In the genomic region with DNA sequence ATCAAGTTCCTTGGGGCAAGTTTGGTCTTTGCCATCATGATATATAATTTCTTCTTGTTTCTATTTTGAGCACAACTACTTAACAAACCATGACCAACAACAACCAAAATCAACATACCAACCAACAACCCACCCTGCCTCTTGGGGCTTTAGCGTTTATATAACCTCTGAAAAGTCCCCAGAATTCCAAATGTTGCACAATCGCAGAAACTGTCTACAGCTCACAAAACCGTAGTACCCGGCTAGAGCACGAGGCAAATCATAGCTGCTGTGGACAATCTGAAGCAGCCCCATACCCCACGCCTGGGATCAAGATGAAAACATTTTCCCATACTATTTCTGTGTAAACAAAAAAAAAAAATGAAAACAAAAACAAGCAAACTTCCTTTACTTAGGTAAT, we compare ENCODE assay signal across 23 mouse cellular contexts. TPM values are rescaled to one million over a fixed set of nuclear protein-coding genes. Genes with fewer than 3 reads are reported as not detected.
DNase-seq lines count a peak whose midpoint lies in the region; ATAC-seq and TF ChIP-seq lines count a peak whose summit lies in the region.
"Had no signal": no experiment of that assay in that cellular context is flagged by ENCODE, and none has a peak within 500 bp of the region (broad histone marks: within the 10 kb centered on the region; RNA-seq: fewer than 3 reads in every experiment).

No protein-coding gene starts in this region.

- peaks cover 38% of the 10 kb centered on the region for H3K27me3 ChIP-seq in heart, embryonic 10.5 days (ENCODE audit: insufficient read depth, poor library complexity, severe bottlenecking)
- no peaks in the 10 kb centered on the region for H3K27me3 ChIP-seq in C2C12 (ENCODE audit: control insufficient read depth, insufficient read depth, insufficient read length)
- no peaks in the 10 kb centered on the region for H3K27me3 ChIP-seq in myocyte (ENCODE audit: control insufficient read depth, insufficient read depth, insufficient read length)
- no peaks in the 10 kb centered on the region for H3K27me3 ChIP-seq in kidney, embryonic 14.5 days (ENCODE audit: control insufficient read depth, insufficient read depth, low read length)
- H3K27me3 ChIP-seq: CH12.LX, Patski had no signal

- H3K4me1 ChIP-seq in heart, embryonic 10.5 days: peaks cover 11% of the 10 kb centered on the region
- peaks cover 6% of the 10 kb centered on the region; the same call in 1 of the 2 replicates for H3K4me1 ChIP-seq in kidney, embryonic 14.5 days (ENCODE audit: control insufficient read depth, insufficient read depth, low read length)

- no peak overlapping the region for H3K4me2 ChIP-seq in myocyte (ENCODE audit: low read depth)
- H3K4me2 ChIP-seq in kidney, embryonic 14.5 days (replicated peaks; ENCODE audit: low read depth, low read length): no peak overlapping the region

- H3K4me3 ChIP-seq in heart, embryonic 10.5 days: no peak overlapping the region
- no peak overlapping the region for H3K4me3 ChIP-seq in C2C12 (ENCODE audit: insufficient read depth, poor library complexity, severe bottlenecking)
- no peak overlapping the region for H3K4me3 ChIP-seq in myocyte
- H3K4me3 ChIP-seq in kidney, embryonic 14.5 days (ENCODE audit: low read length): no peak overlapping the region

- no peak for TF ChIP-seq POLR2A in myocyte (IDR thresholded peaks at IDR 0.05; ENCODE audit: insufficient read length, low read depth)

- no peak overlapping the region for H3K27ac ChIP-seq in heart, embryonic 10.5 days
- no peak overlapping the region for H3K27ac ChIP-seq in kidney, embryonic 14.5 days (ENCODE audit: low read depth, low read length)

- peak; percentile 94 for DNase-seq in heart, adult 11 months
- no peak for DNase-seq in heart, embryonic 10.5 days (ENCODE audit: low spot score)
- DNase-seq: adrenal gland, adult 2 months; adrenal gland, adult 8-10 months; adrenal gland, postnatal 10 days; adrenal gland, postnatal 14 days; adrenal gland, postnatal 25 days; adrenal gland, postnatal 36 days; B cell, adult 2 months; cerebellum, adult 11 months; cerebellum, adult 11-12 months; cerebellum, adult 18-20 months; cerebellum, adult 2 months had no signal

- H3K9ac ChIP-seq in kidney, embryonic 14.5 days (ENCODE audit: low read depth, low read length): no peak overlapping the region

- no peak for ATAC-seq in kidney, embryonic 14.5 days (ENCODE audit: low FRiP score, low TSS enrichment)
- ATAC-seq in erythroblast, adult 5-6 weeks (replicated peaks; ENCODE audit: low FRiP score, poor library complexity, severe bottlenecking): no peak
- ATAC-seq: activated CD4-positive, CD25-positive, alpha-beta regulatory T cell, adult 4 months; CD4-positive, CD25-positive, alpha-beta regulatory T cell, adult 4 months; Patski had no signal

- no peaks in the 10 kb centered on the region for H3K36me3 ChIP-seq in heart, embryonic 10.5 days
- H3K36me3 ChIP-seq in C2C12 (ENCODE audit: control insufficient read depth, insufficient read depth) (no peaks in the 10 kb centered on the region), myocyte (ENCODE audit: control insufficient read depth, insufficient read depth) (no peaks in the 10 kb centered on the region)
- no peaks in the 10 kb centered on the region for H3K36me3 ChIP-seq in kidney, embryonic 14.5 days (ENCODE audit: control insufficient read depth, insufficient read depth, low read length)
- H3K36me3 ChIP-seq: G1E had no signal

- no peaks in the 10 kb centered on the region for H3K9me3 ChIP-seq in heart, embryonic 10.5 days
- H3K9me3 ChIP-seq in kidney, embryonic 14.5 days (ENCODE audit: control insufficient read depth, low read length): no peaks in the 10 kb centered on the region
- H3K9me3 ChIP-seq: G1E had no signal

- no peak for TF ChIP-seq CTCF in C2C12 (IDR thresholded peaks at IDR 0.05; ENCODE audit: control insufficient read depth, insufficient read depth, insufficient read length)

- H3K79me2 ChIP-seq in C2C12 (ENCODE audit: control insufficient read depth, insufficient read depth) (no peaks in the 10 kb centered on the region), myocyte (ENCODE audit: control insufficient read depth, insufficient read depth) (no peaks in the 10 kb centered on the region)

- H3ac ChIP-seq in C2C12 (ENCODE audit: control insufficient read depth, insufficient read length, low read depth): no peak overlapping the region
- no peak overlapping the region for H3ac ChIP-seq in myocyte (ENCODE audit: control insufficient read depth, insufficient read length)

- no peaks in the 10 kb centered on the region for H3K79me3 ChIP-seq in C2C12 (ENCODE audit: low read depth)

- 84% methylated on average over 6 of the region's 6 CpGs for WGBS in heart, embryonic 10.5 days
- 80% methylated on average over 6 of the region's 6 CpGs for WGBS in kidney, embryonic 14.5 days

TF ChIP-seq in C2C12, 6 proteins besides CTCF, POLR2A, EP300 and RAD21:
- TF ChIP-seq MYOG (IDR thresholded peaks at IDR 0.05; ENCODE audit: control insufficient read depth, extremely low read depth, insufficient read length): no peak
- TF ChIP-seq MYOD1 (IDR thresholded peaks at IDR 0.05; ENCODE audit: control insufficient read depth, insufficient read length, low read depth): no peak
- TF ChIP-seq MAX (IDR thresholded peaks at IDR 0.05): no peak
- no peak for TF ChIP-seq USF1 (IDR thresholded peaks at IDR 0.05; ENCODE audit: low read depth)
- peak; percentile 31 for TF ChIP-seq CEBPB (IDR thresholded peaks at IDR 0.05; ENCODE audit: low read depth)

TF ChIP-seq in myocyte, 11 proteins besides CTCF, POLR2A, EP300 and RAD21:
- TF ChIP-seq E2F4 (IDR thresholded peaks at IDR 0.05; ENCODE audit: insufficient read depth) (no peak), CEBPB (IDR thresholded peaks at IDR 0.05; ENCODE audit: insufficient read depth, poor library complexity, severe bottlenecking) (peak; percentile 12; the same call in 1 of the 2 replicates)

RNA-seq across cellular contexts. Expression of a gene that starts 3.1 kb away (rescaled TPM):
- 0.44 and 0.68 TPM in 2 replicates for polyA plus RNA-seq in heart, embryonic 10.5 days (2016; fragmentation: Nextera tagmentation; extraction: Ambion mirVana)
- polyA plus RNA-seq in C2C12 (2012; fragmentation: generic; extraction: Trizol) (0.83 TPM), myocyte (2012; fragmentation: generic; extraction: Trizol) (0.83 TPM)
- polyA plus RNA-seq in kidney, embryonic 14.5 days (2014; fragmentation: Nextera tagmentation; extraction: Ambion mirVana): 1.3 and 2.3 TPM in 2 replicates
- not detected in 2 replicates for total RNA-seq in erythroblast, adult 5-6 weeks (2015; ENCODE audit: low replicate concordance)
- not detected in 2 replicates for total RNA-seq in erythroblast, adult 5-6 weeks (2017; ENCODE audit: low replicate concordance)
- total RNA-seq: CH12.LX, G1E, MEL had no signal
- polyA plus RNA-seq: activated CD4-positive, CD25-positive, alpha-beta regulatory T cell, adult 4 months; CD4-positive, CD25-positive, alpha-beta regulatory T cell, adult 4 months; G1E; Patski had no signal

RNA-seq across cellular contexts. Expression of a gene that starts 21.8 kb away (rescaled TPM):
- polyA plus RNA-seq in heart, embryonic 10.5 days (2016; fragmentation: Nextera tagmentation; extraction: Ambion mirVana): 9.0 and 12.4 TPM in 2 replicates
- 5.9 TPM for polyA plus RNA-seq in C2C12 (2012; fragmentation: generic; extraction: Trizol)
- 5.8 TPM for polyA plus RNA-seq in myocyte (2012; fragmentation: generic; extraction: Trizol)
- 15.7 and 20.9 TPM in 2 replicates for polyA plus RNA-seq in kidney, embryonic 14.5 days (2014; fragmentation: Nextera tagmentation; extraction: Ambion mirVana)
- total RNA-seq in erythroblast, adult 5-6 weeks (2015; ENCODE audit: low replicate concordance): not detected in 2 replicates
- 0.84 and 1.4 TPM in 2 replicates for total RNA-seq in erythroblast, adult 5-6 weeks (2017; ENCODE audit: low replicate concordance)
